Mouse (Mus musculus) retina, adult 2 months (tissue): Measurements from ENCODE around the gene Golga3.

ENCODE experiments used
- DNase-seq: peaks from one replicate; pipeline ENCODE4 v3.0.0-alpha.2; 2012; ENCODE audit warnings: low read depth, low spot score

Golga3 gene

DNA sequence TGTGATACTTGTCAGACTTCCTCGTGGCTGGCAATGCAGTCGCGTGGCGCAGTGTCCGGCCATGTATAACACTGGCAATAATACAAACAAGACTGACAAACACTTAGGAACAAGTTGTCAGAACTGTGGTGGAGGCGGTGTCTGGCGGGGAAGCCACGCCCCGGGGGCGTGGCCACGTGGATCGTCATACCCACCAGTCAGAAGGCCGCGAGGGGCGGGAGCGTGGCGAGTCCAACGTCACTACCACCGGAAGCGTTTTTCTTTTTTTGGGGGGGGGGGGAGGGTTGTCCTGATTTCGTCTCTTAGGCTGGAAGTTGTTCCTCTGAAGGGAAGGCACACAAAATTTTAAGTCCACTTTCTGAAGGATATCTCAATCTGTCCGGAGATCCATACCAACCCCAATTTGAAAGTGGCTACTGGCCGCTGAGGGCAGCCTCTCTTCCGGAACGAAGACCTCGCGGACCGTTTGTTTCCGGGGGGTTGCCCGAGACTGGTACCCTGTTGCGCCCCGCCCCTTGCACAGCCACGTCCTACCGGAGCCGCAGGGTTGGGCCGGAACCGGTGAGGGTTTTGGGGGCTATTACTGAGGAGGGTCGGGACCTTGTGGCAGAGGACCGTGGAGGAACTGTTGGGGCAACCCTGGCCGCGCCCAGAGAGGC lies at the start of gene Golga3:
Golga3 (plus strand) TSS at position 340 of the 659 bp plus-strand sequence.
- DNase-seq = peak; percentile 88

DNA sequence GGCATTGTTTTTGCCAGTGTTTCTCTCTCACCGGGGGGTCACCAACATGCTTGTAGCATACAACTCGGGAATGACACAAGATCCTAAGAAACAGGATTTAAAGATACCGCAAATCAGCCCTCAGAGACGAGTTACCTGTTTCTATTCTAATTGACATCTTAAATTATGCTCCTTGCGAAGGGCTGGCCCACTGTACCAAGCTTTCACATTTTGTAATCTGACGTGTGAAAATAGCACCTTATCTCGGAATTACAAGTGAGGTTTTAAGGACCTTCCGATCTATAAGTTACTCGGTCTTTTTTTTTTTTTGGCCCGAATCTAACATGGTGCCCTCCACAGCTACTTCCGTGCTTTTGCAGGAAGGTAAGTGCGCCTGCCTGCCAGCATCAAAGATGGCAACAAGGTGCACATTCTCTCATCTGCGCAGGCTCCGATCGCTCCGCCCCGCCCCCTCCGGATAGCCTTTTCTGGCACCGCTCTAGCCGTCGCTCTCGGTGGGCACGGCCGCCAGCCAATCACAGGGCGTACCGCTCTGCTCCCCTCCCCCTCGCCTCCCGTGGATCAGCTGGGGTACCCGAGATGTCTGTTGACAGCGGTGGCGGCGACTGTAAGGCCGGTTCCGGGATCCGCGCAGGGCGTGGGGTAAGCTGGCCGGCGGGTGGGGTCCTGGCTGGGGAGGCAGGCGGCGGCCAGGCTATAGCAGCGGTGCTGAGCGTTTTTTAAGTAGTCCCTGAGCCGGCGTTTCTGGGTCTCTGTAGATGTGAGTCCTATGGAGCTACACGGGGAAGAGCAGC lies 41.0 kb upstream of the Golga3 start, which contains the start of gene Chfr:
Chfr (plus strand) TSS at position 550 of the 794 bp plus-strand sequence.
- DNase-seq = peak; percentile 98

DNA sequence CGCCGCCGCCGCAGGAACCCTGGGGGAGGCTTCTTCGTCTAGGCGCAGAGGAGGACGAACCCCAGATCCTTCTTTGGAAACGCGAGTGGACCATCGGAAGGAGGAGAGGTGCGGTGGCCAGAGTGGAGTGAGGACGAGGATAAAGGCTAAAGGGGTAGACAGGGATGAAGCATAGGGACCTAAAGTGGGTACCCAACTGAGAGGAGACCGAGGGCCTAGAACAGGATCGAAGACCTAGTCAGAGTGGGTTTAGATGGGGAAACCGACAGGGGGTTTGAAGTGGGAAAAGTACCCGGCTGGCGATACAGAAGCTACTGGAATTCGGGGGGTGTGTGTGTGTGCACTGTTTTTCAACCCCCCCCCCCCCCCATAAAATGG lies 40.4 kb upstream of the Golga3 start:
- no peak for DNase-seq

DNA sequence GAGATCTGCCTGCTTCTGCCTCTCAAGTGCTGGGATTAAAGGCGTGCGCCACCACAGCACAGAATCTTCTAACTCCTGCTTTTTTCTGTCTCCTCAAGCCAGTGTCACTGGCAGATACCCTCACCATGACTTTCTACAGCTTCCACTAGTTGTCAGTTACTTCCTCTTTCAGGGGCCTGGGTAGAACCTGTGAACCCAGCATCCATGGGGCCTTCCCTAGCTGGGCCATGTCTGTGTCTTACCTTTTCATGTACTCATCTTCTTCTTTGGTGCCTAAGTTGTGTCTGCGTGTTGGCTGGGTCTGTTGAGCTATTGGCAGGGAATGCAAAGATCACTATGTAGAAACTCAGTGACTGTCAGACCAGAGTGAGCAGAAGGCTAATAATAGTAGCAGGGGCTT lies 38.7 kb upstream of the Golga3 start:
- DNase-seq = no peak

DNA sequence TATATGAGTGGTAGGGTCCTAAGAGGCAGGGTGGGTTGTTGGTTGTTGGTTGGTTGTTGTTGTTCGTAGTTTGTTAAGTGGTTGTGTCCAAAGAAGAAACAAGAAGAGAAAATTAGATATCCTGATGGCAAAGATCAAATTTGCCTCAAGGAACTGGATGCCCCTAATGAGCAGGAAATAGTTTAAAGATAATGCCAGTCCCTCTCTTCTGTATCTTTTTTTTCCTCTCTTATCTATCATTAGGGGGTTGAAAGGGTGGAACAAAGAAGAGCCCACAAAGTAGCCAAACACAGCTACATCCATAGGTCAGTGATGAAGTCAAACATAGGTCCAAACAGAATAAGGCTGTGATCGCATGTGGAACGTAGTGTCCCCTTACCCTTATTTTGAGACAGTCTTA lies 37.2 kb upstream of the Golga3 start:
- DNase-seq = no peak

DNA sequence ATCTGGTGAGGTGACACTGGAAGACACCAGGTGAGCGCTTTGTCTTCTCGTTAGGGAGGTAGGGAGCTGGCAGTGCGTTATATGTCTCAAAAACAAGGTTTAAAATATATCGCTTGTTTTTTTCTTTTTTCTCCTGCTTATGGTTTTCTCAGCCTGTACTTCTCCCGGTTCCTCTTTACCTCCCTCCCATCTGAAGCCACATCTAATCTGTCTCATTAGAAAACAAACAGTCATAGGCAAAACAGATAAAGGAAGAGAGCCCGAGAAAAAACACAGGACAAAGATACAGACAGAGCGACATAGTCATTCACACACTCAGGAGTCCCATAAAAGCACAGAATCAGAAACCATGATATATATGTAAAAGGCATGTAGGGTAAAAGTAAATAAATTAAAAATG lies 36.1 kb upstream of the Golga3 start:
- no peak for DNase-seq

DNA sequence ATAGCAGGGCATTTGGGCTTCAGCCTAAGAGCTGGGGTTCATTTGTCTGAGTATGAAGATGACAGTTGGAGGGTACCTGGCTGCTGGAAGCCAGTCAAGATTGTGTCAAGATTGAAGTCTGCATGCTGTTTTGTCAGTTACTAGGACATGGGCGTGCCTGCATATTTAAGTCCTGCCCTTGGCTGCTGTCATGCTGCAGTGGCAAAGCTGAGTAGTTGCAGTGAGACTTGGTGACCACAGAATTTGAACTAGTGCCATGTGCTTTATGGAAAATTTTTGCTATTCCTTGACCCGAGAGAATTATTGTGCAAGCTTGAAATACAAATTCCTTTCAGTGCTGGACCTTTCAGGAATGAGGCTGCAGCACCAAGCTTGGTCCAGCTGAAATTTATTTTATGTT lies 34.2 kb upstream of the Golga3 start:
- no peak for DNase-seq

DNA sequence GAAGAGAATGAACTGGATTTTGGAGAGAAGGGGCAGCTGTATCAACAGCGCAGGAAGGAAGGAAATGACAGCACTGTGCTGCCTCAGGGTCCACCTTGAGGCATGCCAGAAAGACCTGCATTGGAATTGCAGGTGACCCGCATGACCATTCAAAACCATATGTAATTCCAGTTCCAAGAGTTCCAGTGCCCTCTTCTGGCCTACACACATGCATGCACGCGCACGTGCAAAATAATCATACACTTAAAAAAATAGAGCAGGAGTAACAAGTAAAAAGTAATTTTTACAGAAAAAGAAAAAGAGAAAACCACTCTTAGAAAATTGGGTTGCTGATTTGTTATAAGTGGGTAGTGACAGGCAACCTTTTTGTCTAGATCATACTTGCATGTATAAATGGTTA lies 33.5 kb upstream of the Golga3 start:
- no peak for DNase-seq

DNA sequence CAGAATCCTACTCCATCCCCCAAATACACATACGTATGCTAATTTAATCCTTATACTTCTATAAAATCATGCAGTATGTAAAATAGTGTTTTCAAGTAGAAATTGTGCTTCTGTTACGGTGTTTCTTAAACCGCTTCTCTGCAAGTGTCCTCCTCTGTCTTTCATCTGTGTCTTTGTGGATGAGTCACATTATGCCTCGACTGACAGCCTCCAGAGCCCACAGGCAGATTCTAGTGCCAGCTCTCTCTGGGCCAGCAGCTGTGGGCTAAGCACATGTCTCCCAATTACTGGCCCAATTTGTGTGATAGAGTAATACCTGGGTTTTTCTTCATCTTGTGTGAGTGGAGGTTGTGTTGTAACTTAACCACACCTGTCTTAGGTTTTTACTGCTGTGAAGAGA lies 7.1 kb upstream of the Golga3 start:
- no peak for DNase-seq

DNA sequence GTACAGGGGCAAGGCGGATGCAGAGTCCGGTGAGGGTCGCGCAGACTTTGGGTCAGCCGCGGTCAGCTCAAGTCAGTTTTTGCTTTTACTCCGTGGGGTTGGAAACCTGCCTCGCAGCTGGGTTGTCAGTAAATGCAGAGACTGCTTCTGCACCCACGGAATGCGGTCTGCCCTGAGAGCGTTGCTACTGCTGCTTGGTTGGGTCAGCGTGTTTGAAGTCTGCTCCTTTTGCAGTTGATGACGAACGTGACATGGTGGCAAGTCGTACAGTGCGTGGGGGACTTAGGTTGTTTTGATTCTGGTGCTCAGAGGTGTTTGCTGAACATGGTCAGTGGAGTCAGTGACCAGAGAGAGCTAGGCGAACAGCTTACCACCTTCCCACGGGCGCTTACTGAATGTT lies 520 bp downstream of the Golga3 start:
- no peak for DNase-seq

DNA sequence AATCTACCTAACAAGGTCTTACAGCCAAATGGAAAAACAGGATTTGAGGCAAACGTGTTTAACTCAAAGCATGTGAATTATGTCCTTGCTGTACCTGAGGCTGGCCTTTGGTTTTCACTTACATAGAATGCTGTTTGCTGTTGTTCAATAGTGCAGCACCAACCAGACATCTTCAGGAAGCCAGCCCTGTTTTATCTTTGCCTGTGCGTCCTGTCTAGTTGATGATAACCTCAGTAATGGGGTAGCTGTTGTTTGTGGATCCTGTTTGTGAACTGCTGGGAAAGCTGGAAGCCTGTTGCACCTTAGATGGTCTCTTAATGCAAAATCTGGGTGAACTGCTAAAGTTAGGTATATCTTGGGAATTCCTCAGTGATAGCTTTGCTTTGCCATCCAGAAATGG lies 2.1 kb downstream of the Golga3 start:
- DNase-seq = no peak

DNA sequence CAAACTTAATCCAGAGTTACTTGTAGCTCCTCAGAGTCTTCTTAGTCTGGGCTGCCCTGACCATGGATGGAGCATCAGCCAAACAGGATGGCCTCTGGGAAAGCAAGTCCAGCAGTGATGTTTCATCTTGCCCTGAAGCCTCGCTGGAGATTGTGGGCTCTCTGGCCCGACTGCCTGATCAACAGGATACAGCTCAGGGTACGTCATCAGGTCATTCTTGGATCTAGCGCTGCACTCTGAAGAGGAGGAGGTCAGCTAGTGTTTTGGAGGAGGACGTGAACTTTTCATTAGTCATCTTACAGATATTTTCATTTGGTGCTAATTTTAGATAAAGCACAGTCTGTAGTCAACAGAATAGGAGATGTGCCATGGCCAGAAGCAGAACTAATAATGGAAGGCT lies 5.2 kb downstream of the Golga3 start:
- DNase-seq = no peak

DNA sequence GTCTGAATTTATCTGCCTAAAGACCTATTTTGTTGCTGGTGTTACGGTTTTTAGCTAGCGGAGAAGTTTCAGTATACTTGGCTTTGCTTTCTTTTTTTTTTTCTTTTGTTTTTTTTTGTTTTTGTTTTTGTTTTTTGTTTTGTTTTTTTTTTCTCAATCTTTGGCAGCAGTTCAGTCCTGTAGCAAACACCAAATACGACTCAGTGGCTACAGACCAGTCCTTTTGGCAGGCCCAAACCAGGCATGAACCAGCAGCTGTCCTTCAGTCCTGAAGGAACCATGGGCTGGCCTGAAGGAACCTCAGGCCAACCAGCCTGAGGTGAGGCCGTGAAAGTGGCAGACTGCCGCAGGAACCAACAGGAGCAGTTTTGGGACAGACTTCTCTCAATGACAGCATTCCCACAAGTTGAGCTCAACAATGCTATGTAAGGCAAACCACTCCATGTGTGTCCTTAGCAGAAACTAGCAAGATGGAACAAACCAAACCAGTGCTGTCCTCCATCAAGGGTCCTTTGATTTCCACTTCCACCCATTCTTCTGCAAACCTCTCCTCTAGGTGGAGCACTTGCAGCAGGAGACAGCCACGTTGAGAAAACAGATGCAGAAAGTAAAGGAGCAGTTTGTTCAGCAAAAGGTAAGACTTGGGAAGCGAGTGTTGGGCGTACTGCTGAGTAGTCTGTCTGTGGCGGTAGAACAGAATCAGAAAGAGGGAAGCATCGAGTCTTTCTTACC lies 26.8 kb downstream of the Golga3 start:
- DNase-seq = no peak

DNA sequence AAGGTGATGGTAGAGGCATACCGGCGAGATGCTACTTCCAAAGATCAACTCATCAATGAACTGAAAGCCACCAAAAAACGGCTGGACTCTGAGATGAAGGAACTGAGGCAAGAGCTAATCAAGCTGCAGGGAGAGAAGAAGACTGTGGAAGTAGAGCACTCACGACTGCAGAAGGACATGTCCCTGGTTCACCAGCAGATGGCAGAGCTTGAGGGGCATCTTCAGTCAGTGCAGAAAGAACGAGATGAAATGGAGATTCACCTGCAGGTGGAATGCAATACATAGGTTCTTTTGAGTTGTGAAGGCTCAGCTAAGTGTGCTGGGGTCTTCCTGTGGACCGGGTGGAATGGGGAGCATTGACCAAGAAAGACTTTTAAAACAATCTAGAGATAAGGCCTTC lies 28.3 kb downstream of the Golga3 start:
- peak; percentile 2 for DNase-seq

DNA sequence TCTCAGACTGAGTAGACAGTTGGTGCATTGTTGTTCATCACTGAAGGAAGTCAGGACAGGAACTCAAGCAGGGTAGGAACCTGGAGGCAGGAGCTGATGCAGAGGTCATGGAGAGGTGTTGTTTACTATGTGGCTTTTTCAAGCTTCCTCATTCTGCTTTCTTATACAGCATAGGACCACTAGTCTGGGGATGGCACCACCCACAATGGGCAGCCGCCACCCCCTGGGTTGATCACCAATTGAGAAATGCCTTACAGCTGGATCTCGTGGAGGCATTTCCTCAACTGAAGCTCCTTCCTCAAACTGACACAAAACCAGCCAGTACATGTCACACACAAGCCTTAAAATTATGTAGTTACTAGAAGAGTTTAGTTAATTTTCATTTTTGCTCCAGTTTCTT lies 34.8 kb downstream of the Golga3 start:
- no peak for DNase-seq

DNA sequence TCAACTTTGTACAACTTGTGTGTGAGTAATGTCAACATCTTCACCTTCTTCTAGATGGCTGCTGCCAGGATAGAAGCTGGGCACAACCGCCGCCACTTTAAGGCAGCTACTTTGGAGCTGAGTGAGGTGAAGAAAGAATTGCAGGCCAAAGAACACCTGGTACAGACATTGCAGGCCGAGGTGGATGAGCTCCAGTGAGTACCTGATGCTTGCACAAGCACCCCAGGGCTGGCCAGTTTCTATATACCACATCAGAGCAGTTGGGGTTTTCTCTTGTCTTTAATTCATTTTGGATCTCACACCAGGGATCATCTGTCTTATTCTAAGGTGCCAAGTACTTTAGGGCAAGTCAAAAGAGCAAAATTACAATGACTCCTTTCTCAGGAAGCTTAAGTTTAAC lies 40.3 kb downstream of the Golga3 start:
- no peak for DNase-seq

DNA sequence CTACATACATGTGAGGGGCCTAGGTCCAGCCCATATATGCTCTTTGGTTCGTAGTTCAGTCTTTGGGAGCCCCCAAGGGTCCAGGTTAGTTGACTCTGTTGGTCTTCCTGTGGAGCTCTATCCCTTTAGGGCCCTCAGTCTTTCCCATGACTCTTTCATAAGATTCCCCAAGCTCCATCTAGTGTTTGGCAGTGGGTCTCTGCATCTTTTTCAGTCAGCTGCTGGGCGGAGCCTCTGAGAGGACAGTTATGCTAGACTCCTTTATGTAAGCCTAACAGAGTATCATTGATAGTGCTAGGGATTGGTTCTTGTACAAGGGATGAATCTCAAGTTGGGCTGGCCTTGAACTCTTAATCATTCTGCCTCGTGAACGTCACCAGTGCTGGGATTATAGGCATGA lies 43.8 kb downstream of the Golga3 start:
- no peak for DNase-seq

DNA sequence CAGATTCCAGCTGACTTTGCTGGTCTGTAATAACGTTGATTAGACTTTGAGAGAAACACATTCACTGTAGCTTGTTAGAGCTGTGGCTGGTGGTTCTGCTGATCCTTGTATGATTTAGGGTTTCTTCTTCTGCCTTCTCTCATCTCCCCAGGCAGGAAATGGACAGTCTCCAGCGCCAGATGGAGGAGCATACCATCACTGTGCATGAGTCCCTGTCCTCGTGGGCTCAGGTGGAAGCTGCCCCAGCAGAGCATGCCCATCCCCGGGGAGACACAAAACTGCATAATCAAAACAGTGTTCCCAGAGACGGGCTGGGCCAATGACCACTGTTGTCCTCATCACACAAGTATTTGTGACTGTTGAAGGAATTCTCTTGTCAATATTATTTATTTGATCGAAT lies 46.3 kb downstream of the Golga3 start:
- no peak for DNase-seq

DNA sequence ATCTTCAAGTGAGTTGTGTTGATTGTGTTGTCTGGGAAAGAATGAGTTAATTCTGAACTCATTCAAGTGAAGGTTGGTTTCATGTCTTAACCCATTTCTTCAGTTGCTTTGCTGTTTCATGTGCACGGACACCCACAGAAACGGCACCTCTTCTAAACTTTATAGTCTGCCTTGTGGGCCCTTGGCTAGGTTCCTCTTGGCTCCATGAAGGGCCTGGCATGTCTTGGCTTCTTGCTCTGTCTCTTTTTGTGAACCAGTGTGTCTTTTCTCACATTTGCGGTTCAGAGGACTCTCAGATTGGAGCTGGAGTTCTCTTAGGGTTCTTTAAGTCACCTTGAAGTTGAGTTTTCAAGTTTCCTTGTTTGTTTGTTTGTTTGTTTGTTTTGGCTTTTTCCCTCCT lies 48.6 kb downstream of the Golga3 start:
- DNase-seq = no peak

DNA sequence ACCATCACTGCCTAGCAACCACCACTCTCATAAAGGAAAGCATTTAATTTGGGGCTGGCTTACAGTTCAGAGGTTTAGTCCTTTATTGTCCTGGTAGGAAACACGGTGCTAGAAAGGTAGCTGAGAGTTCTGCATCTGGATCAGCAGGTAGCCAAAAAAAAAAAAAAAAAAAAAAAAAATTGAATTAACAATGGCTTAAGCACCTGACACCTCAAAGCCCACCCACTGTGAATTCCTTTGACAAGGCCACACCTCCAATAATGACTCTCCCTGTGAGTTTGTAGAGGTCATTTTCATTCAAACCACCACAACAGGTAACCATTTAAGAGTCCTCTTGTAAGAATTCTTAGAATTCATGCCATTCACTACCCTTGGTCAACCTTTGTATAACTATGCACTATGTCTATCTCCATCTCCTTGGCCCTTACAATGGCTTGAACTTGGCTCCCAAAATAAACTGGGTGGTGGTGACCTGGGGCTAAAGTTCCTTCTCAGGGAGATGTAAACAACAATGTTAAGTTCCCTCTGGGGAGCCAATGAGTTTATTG lies 50.9 kb downstream of the Golga3 start:
- DNase-seq = no peak

DNA sequence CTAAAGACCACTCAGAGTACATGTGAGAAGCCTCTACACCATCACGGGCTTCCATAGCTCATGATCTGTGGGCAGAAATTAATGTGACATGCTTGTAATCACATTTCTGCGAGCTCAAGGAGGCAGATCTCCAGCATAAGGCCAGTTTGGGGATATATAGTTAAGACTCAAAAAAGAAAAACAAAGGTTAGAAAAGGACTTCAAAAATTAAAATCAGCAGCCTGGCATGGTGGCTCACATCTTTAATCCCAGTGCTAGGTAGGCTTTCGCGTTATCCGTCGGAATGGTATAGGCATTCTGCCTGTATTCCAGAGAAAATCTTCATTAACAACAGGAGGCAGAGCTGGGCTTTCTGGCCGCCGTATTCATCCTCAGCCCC lies 53.9 kb downstream of the Golga3 start:
- no peak for DNase-seq

DNA sequence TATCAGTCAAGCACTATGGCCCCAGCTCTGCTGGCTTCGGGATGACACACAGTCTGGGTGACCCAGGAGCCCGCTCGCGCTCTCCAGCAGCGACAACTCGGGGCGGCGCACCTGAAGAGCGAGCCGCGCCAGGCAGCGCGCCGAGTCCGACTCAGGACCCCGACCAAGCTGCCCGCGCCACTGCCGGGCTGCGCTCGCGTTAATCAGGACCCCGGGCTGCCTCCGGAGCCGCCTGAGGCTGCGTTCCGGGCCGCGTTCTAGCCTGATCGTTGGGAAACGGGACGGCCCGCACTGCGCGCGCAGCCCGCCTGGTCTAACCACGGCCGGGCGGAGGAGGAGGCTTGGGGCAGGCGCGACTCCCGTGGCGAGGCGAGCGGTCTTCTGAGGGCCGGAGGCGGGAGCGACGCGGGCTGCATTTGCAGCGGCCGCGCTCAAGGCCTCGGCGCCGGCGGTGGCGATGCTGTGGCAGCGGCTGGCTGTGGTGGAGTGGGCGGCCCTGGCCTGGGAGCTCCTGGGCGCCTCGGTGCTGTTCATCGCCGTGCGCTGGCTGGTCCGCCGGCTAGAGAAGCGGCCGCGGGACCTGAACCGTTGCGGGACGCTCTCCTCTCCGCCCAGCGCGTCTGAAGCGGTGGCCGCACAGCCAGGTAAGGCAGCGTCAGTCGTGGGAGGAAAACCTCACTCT lies 54.4 kb downstream of the Golga3 start, which contains the start of gene Ankle2:
Ankle2 (plus strand) TSS at position 225 of the 682 bp plus-strand sequence.
- peak; percentile 76 for DNase-seq
